Mouse (Mus musculus): ENCODE results near the gene Naif1.
"Not testable (repeated sequence)": the region's sequence is repeated elsewhere in the genome, so short reads cannot be mapped to it uniquely, and the experiment has no call there.

Naif1 gene

GRCm38 (mm10) chr2:32455101-32455500, 4.8 kb downstream of the Naif1 start:
- no peak for DNase-seq (ENCODE audit: low spot score in 2 of 2)

- DNase-seq (ENCODE audit: low spot score in 2 of 2), result no peak
These were observed 8.0 kb downstream of the Naif1 start for GRCm38 (mm10) chr2:32458300-32458699.

GRCm38 (mm10) chr2:32459657-32460056, 9.4 kb downstream of the Naif1 start:
- DNase-seq (ENCODE audit: low spot score in 2 of 2), result no peak

- no peak for DNase-seq (ENCODE audit: low spot score in 2 of 2)
These were observed 13.5 kb downstream of the Naif1 start for GRCm38 (mm10) chr2:32463773-32464172.

GRCm38 (mm10) chr2:32464212-32464891, 14.1 kb downstream of the Naif1 start:
- no peak for DNase-seq (ENCODE audit: low spot score in 2 of 2)

- no peak for DNase-seq (ENCODE audit: low spot score in 2 of 2)
These were observed 20.9 kb downstream of the Naif1 start for GRCm38 (mm10) chr2:32471001-32471680.

- DNase-seq (ENCODE audit: low spot score in 2 of 2), result no peak
These were observed 21.4 kb downstream of the Naif1 start for GRCm38 (mm10) chr2:32471681-32472061.

GRCm38 (mm10) chr2:32475361-32475760, 25.1 kb downstream of the Naif1 start:
- not testable (repeated sequence) for DNase-seq (ENCODE audit: low spot score in 2 of 2)

- DNase-seq (ENCODE audit: low spot score in 2 of 2), result no peak
These were observed 32.1 kb downstream of the Naif1 start for GRCm38 (mm10) chr2:32482351-32482750.

- no peak for DNase-seq (ENCODE audit: low spot score in 2 of 2)
These were observed 33.1 kb downstream of the Naif1 start for GRCm38 (mm10) chr2:32483179-32483875.

- no peak for DNase-seq (ENCODE audit: low spot score in 2 of 2)
These were observed 34.7 kb downstream of the Naif1 start for GRCm38 (mm10) chr2:32484933-32485332.

- DNase-seq (ENCODE audit: low spot score in 2 of 2), result no peak
These were observed 35.5 kb downstream of the Naif1 start for GRCm38 (mm10) chr2:32485751-32486150.

GRCm38 (mm10) chr2:32486155-32486554, 35.9 kb downstream of the Naif1 start:
- DNase-seq (ENCODE audit: low spot score in 2 of 2), result no peak

GRCm38 (mm10) chr2:32487124-32487623, 36.9 kb downstream of the Naif1 start:
- DNase-seq (ENCODE audit: low spot score in 2 of 2), result peak; percentile 86 to 94

- DNase-seq (ENCODE audit: low spot score in 2 of 2), result peak; percentile 77 to 89
These were observed 38.4 kb downstream of the Naif1 start for GRCm38 (mm10) chr2:32488679-32489078.

- DNase-seq (ENCODE audit: low spot score in 2 of 2), result not testable (repeated sequence)
These were observed 40.5 kb downstream of the Naif1 start for GRCm38 (mm10) chr2:32490730-32491129.

GRCm38 (mm10) chr2:32492661-32493060, 42.4 kb downstream of the Naif1 start:
- no peak for DNase-seq (ENCODE audit: low spot score in 2 of 2)

GRCm38 (mm10) chr2:32493301-32493701, 43.0 kb downstream of the Naif1 start:
- peak; percentile 84 to 85 for DNase-seq (ENCODE audit: low spot score in 2 of 2)

- DNase-seq (ENCODE audit: low spot score in 2 of 2), result no peak
These were observed 44.3 kb downstream of the Naif1 start for GRCm38 (mm10) chr2:32494522-32494921.

GRCm38 (mm10) chr2:32495185-32495726, 45.0 kb downstream of the Naif1 start:
- DNase-seq (ENCODE audit: low spot score in 2 of 2), result peak; percentile 89 to 94

- peak; percentile 53 to 58 for DNase-seq (ENCODE audit: low spot score in 2 of 2)
These were observed 45.9 kb downstream of the Naif1 start for GRCm38 (mm10) chr2:32496190-32496589.

GRCm38 (mm10) chr2:32499365-32499764, 49.1 kb downstream of the Naif1 start:
- DNase-seq (ENCODE audit: low spot score in 2 of 2), result no peak
